Mouse (Mus musculus): Measurements from ENCODE around the gene Ofd1.

DNA sequence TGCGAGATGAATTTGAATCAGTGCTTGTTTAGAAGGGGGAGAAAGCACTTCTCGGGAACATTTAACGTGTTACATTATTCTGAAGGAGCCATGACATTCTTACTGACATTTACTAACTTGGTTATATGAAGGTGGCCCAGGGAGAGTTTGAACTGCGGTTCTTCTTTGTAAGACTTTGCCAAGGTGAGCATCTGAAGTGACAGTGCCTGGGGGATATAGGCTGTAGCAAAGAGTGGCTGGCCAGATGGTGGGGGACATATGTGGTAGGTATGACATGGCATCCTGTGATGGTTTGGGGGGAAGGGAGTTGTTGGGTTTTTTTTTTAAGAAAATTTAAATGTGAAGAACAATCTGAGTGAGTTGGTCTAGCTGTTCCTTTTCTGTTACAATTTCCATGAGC lies 91.9 kb downstream of the Ofd1 start:
- TF ChIP-seq CTCF (IDR thresholded peaks at IDR 0.05; ENCODE audit: borderline replicate concordance, control insufficient read depth, extremely low read depth, insufficient read depth, low read length, poor library complexity) (no peak), POLR2A (IDR thresholded peaks at IDR 0.05; ENCODE audit: control insufficient read depth, extremely low read depth, insufficient read depth, low read length, poor library complexity) (no peak)

Data from thymus, adult 2 months (tissue).